Mouse (Mus musculus): ENCODE data around the gene G0s2.
A peak's percentile ranks its signal among the peaks of the same experiment; 100 is the strongest.
"Not testable (repeated sequence)": the region's sequence is repeated elsewhere in the genome, so short reads cannot be mapped to it uniquely, and the experiment has no call there.

G0s2 gene

DNA sequence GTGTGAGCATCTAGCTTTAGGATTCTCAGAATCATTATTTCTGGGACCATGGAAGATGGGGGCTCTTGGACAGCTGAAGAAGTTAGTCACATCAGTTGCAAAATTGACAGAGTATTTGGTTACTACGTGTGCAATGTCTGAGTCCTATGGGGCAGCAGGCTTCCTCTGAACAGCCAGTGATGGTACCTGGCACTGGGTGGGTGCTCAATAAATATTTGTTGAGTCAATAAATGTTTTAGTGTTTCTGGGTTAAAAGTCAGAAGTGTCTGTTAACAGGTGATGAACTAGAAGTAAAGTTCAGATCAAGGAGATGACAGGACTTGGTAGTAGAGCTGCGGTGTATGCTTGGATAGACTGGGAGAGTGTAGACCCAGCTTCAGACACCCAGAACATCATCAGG is 14.6 kb upstream of the G0s2 start:
- DNase-seq (ENCODE audit: low read depth, low spot score) = no peak

- not testable (repeated sequence) for DNase-seq (ENCODE audit: low read depth, low spot score)
These were observed 12.8 kb upstream of the G0s2 start for GRCm38 (mm10) chr1:193285766-193286325.

- DNase-seq (ENCODE audit: low read depth, low spot score) = no peak
These were observed 11.3 kb upstream of the G0s2 start for GRCm38 (mm10) chr1:193284228-193284779.

GRCm38 (mm10) chr1:193281344-193281743 is 8.3 kb upstream of the G0s2 start:
- DNase-seq (ENCODE audit: low read depth, low spot score) = no peak

DNA sequence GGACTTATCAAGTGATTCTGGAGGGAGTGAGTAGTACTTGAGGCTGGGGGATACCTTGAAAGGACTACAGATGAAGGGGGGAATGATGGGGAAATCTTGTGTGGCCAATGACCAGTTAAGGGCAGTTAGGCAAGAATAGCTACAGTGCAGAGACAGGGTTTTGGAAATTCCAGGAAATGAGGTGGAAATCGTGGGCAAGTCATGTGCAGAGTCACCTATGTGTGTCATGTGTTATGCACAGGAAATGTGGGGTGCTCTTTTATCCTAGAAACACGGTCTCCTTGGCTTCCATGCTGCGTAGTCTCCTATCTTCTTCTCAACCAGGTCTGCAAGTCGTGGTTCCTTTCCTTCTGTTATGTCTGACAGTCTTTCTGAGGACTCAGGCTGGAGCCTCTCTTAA is 6.5 kb upstream of the G0s2 start:
- DNase-seq (ENCODE audit: low read depth, low spot score) = no peak

DNA sequence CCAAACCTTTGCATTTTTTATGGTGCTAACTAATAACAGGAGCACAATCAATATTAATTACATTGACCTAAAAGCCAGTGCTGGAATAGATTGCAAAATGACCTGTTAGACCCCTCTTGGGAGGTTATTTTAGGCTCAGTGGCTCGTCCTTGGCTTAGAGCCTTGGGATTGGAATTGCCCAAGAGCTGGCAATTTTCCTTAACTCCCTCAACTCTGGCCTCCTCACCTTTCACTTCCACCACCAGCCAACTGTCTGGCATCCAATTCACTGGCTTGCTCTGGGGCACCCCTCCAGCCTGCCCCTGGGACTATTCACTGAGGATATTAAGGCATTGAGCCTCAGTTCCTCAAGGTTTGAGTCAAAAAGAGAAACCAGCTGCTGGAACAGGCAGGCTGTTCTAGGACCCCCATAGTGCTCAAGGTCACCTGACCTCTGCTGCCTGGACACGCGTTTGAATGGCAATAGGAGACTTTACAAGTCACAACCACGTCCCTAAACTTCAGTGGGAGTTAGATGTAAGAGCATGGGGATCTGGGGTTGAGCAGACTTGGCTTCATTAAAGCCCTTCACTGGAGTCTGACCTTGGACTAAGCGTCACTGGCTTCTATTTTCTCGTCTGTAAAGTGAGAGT is 5.5 kb upstream of the G0s2 start:
- no peak for DNase-seq (ENCODE audit: low read depth, low spot score)

- no peak for DNase-seq (ENCODE audit: low read depth, low spot score)
These were observed 1.5 kb upstream of the G0s2 start for GRCm38 (mm10) chr1:193274407-193275071.

DNA sequence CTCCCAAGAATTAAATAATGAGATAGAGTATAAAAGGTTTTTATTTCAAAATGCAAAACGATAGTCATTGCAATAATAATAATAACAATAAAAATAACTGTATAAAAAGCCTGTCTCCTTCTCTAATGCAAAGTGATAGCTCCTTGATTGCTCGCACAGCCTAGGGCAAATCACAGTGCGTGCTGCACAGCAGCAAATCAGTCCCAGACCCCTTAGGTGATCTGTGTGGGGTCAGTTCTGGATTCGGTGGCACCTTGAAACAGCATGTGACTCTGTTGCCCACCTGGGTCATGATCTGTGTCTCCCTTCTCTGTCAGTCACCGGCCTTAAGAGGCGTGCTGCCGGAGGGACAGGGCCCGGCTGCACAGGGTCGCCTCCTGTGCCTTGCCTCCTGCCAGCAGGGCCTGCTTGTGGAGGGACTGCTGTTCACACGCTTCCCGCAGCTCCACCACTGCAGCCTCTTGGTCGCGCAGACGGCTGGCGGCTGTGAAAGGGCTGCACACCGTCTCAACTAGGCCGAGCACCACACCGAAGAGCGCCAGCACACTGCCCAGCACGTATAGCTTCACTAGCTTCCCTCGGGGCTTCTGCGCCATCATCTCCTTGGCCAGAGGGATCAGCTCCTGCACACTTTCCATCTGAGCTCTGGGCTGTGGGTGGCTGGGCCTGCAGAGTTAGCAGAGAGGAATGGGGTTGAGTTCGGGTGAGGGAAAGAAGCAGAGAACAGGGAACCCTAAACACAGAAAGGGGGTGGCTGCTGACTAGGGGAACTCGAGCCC is 691 bp downstream of the G0s2 start:
- peak; percentile 7 for DNase-seq (ENCODE audit: low read depth, low spot score)

GRCm38 (mm10) chr1:193270965-193271763 is 1.9 kb downstream of the G0s2 start:
- DNase-seq (ENCODE audit: low read depth, low spot score) = no peak

DNA sequence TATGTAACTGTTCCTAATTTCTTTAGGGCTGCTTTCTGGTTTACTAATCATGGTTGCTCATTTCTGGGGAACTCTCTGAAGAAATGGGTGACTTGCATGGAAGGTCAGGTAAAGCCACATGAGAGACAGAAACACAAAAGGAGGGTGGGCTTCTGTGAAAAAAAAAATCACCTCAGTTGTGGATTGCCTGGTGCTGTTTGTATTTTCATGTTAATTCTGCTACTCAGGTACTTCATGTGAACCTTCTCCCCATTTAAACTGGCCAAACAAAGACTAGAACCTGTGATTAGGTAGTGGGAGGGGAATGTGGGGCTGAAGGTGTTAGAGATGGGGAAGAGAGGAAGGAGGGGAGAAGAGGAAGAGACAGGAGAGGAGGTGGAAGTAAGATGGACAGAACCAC is 7.3 kb downstream of the G0s2 start:
- DNase-seq (ENCODE audit: low read depth, low spot score) = no peak

DNA sequence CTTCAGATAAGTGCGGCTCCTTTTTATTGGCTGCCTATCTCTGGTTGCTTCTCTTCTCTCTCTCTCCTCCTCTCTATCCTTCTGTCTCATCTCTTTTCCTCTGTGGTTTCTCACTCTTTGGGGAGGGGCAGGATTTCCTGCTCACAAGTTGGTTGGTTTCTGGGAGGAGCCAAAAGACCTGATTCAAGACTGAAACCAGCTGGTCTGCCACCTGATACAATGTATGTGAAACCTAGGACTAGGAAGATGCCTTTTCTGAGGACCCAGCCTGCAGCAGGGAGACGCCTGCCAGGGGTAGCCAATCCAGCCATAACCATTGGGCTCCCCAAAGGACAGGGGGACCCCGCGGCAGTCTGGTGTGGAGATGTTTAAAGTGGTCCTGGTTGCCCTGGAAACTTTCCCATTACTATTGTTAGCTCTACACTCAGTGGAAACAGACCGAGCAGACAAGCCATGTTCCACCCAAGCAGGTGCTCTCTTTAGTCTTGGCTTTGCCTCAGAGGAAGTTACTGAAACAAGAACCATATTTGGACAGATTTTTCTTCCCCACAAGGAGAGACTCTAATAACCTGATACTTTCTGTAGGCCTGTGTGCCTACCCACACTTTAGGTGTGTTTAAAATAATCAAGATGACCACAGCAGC is 8.9 kb downstream of the G0s2 start, which contains the start of gene Hsd11b1:
TSS of gene Hsd11b1 (minus strand) at position 121 of the 644 bp plus-strand sequence.
- DNase-seq (ENCODE audit: low read depth, low spot score) = no peak

GRCm38 (mm10) chr1:193263026-193263907 is 9.8 kb downstream of the G0s2 start:
- no peak for DNase-seq (ENCODE audit: low read depth, low spot score)

DNA sequence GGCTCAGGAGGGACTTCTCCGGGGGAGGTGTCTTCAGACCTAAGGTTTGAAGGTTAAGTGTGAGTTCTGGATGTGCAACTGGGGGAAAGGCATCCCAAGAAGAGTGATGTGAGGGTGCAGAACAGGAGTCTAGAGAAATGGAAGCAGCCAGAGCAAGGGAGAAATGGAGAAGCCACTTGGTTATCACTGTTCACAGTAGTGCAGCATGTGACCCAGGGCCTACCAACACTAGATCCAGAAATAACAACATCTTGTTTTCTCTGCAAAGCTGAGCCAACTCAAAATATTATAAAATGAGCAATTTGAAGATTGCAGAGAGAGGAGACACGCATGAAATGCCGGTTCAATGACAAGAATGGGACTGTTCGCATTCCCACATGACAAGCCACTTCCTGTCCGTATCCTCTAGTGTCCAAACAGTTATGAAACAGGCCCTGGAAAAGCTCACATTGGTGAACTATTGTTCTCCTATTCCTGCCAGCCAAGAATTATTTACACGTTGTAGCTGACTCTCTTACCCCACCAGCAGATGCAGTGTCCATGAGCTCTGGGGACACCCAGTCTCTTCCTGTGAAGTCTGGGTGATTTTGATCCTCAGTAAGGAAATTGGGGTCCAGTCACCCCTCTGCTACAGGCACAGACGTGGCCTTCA is 11.0 kb downstream of the G0s2 start:
- DNase-seq (ENCODE audit: low read depth, low spot score) = no peak

DNA sequence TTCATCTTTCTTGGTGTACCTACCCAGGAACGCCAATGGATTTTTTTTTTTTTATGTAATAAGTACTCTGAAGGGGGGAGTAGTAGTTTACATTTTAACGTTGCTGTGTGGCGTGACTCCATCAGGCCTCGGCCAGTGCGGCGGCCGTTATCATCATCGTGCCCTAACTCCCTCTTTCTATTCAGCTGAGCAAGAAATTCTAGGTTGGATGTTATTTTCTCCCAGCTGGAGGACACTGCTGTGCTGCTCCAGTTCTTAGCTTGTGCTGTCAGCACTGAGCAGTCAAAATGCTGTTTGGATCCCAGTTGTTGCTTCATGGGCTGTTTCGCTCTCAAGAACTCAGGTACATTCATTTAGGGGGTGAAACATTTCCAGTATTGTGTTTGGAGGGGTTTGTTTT is 13.5 kb downstream of the G0s2 start:
- DNase-seq (ENCODE audit: low read depth, low spot score) = no peak

- no peak for DNase-seq (ENCODE audit: low read depth, low spot score)
These were observed 16.4 kb downstream of the G0s2 start for GRCm38 (mm10) chr1:193256621-193257098.

DNA sequence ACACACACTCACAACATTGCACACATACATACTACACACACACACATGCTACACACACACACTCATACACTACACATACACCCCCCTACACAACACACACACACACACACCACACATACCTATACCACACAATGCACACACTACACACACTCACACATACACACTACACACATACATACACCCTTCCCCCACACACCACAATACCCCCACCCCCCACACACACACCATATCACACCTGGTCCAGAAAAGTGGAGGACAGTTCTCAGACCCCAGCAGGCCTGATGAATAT is 16.8 kb downstream of the G0s2 start:
- DNase-seq (ENCODE audit: low read depth, low spot score) = no peak

DNA sequence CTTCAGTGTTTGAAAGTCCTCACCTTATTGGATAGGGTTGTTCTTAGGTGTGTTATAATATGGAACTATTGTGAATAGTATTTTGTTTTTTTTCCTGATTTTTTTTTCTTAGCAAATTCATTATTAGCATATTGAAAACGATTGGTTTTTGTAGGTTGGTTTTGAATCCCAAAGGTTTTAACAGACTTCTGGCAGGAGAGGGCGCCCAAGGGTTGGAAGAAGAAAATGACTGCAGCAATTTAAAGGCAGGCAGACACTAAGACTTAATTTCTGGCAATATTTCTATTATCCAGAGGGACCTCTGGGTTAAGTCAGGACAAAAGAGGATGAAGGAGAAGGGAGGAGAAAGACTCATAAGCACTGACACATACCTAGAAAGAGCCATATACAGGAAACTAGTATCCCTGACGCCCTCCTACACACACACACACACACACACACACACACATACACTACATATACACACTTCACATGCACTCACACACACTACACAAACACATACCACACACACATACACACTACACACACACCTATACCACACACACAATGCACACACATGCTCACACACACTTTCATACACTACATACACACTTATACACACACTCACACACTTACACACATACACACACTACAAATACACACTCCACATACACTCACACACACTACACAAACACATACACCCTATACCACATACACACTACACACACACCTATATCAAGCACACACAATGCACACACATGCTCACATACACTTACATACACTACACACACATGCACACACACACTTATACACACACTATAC is 17.3 kb downstream of the G0s2 start:
- DNase-seq (ENCODE audit: low read depth, low spot score) = peak; percentile 35

DNA sequence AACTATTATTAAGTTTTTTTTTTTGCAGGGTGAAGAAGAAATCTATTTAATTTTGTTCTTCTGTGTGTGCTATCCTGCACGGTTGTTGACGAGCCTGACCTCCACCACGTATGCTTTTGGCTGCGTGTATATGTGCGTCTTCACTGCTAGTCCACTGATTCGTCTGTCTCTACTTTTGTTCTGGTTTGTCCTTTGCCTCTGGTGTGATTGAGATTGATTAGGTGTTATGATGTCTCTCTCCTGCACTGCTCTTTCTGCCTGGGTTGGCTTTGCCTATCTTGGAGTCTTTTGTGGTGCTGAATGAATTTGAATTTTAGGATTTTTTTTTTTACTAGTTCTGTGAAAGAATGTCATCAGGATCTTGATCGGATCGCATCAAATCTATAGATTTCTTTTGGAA is 18.0 kb downstream of the G0s2 start:
- DNase-seq (ENCODE audit: low read depth, low spot score) = no peak

Measured in embryo, embryonic 11.5 days (tissue).